Mouse (Mus musculus) embryonic stem cell, embryonic (primary cell): Measurements from ENCODE around the gene Pola2.

Experiments used
- CTCF ChIA-PET, 4 experiments: fragments of 300-600 bp in 2 of 4; fragments of 350-600 bp in 2 of 4; sonication (Branson Sonifier 250); formaldehyde crosslinking; loops; one replicate each; lab custom pipeline; 2022; ENCODE audit warnings: inconsistent platforms in 2 of 4; lab: Charles Lee
- POLR2A ChIA-PET, 4 experiments: fragments of 300-600 bp in 2 of 4; fragments of 350-600 bp in 2 of 4; sonication (Branson Sonifier 250); formaldehyde crosslinking; loops; one replicate each; lab custom pipeline; 2022; ENCODE audit warnings: antibody characterized with exemption in 4 of 4, inconsistent platforms in 1 of 4; lab: Charles Lee

Pola2 gene

DNA sequence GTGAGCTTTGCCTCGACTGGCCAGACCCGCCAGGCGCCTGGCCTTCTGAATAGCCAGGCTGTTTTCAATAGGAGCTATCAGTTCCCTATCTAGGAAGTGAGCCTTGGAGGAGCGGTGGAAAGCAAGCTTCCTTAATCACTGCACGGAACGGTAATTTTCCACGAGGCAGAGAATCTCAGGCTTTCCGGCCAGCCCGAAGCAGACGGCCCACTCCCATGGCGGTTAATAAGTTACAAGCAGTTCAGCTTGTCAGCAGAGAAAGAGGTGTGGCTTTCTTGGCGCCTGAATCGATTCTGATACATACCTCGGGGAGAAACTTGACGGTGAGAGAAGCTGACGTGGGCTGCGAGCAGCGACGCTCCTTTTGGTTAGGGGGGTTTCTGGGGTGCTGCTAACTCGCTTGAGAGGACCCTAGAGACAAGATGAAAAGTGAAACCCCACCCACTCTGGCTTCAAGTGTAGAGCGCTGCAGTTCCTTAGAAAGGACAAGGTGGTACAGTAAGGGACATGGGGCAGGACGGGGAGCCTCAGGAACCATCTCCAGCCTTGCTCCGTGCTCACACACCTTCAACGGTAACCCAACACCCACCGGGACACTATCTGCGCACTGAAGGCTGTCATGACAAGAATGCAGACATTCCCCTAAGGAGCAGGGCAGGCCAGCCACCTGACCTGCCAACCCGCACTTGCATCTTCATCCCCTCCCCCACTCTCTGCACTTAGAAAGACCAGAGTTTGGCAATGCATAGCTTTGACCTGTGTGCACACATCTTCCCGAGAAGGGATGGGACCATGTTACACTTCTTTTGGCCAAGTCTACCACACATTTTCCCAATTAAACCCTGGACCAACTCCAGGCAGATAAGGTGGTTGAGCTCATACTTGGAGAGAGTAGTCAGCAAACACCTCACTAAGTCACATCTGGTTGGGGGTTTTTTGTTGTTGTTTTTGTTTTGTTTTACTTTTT is 8.0 kb downstream of the Pola2 start:
- CTCF ChIA-PET, result interaction anchor here (0.5 to 3.6 kb wide), 38 partner anchors 7 to 1951 kb away, joined by 3 to 32 read pairs (median 4); partner anchors contain the start of genes Cdc42ep2 (in 4 of the 4), Arl2 (in 1 of the 4), Capn1 (in 1 of the 4) and Cdc42bpg (in 1 of the 4)
- POLR2A ChIA-PET, result interaction anchor here (0.5 to 4.4 kb wide), 52 partner anchors 8 to 1315 kb away, joined by 3 to 17 read pairs (median 4); partner anchors contain the start of genes Cdc42ep2 (in 3 of the 4), Pola2 (in 3 of the 4), Capn1 (in 1 of the 4) and Snx15 (in 1 of the 4)

DNA sequence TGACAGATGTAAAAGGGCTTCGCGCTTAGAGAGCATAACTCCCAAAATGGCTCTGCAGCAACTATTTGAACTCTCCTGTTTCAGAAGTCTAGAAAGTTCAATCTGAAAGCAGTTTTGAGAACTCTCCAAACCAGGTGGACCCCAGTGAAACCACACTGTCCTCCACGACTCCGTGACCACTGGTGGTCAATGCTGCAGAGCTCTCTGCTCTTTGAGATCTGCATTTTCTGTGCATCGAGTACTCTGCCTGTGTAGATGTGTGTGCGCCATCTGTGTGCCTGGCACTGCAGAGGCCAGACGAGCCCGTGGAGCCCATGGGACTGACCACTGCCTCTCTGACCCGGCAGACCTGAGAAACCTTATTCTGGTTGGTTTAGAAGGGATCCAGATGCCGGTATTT is 9.1 kb downstream of the Pola2 start:
- ChIA-PET POLR2A (interaction anchor here in 3 of 4 experiments (0.5 to 4.4 kb wide), 31 partner anchors 9 to 173 kb away, joined by 3 to 21 read pairs (median 5); partner anchors contain the start of genes Cdc42ep2 (in 3 of the 3), Pola2 (in 3 of the 3), Capn1 (in 1 of the 3) and Mrpl49 (in 1 of the 3)), CTCF (interaction anchor here (0.6 to 3.6 kb wide), 13 partner anchors 9 to 1950 kb away, joined by 3 to 32 read pairs (median 4); partner anchors contain the start of genes Cdc42ep2 (in 2 of the 4), Pola2 (in 1 of the 4) and Tigd3 (in 1 of the 4))

DNA sequence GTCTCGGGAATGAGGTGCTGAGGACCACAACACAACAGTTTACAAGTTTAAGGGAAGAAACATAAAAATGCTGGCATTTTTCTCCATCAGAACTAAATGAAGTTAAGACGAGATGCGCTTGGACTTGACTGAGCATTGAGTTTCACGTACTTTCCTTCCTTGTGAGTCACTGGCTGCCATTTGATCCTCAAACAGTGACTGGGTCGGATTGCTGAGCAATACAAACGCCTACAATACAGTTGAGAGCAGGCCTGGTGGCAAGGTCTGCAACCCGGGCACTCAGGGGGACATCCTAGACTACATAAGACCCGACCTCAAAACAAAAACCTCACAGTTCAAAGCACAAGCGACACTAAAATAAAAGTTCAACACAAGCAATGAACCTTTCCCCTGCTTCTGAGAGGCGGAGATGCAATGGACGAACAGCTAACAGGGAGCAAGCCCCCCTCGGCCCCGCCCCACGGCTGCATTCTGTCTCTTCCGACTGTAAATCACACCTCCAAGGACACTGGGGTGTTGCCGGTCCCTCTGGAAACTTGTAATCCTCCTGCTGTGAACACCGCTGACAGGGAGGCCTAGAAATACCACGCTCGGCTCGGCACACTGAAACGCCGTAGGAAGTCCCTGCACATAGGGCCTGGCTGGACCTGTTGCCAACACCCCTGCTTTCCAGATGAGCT is 9.8 kb downstream of the Pola2 start:
- CTCF ChIA-PET, result interaction anchor here in 3 of 4 experiments (0.6 to 2.6 kb wide), 8 partner anchors 10 to 480 kb away, joined by 3 to 15 read pairs (median 5); partner anchors contain the start of genes Cdc42ep2 (in 2 of the 3), Pola2 (in 1 of the 3) and Tigd3 (in 1 of the 3)
- POLR2A ChIA-PET, result interaction anchor here in 3 of 4 experiments (0.6 to 4.4 kb wide), 33 partner anchors 9 to 167 kb away, joined by 3 to 21 read pairs (median 4); partner anchors contain the start of genes Cdc42ep2 (in 2 of the 3), Pola2 (in 2 of the 3), Capn1 (in 1 of the 3) and Mrpl49 (in 1 of the 3)

DNA sequence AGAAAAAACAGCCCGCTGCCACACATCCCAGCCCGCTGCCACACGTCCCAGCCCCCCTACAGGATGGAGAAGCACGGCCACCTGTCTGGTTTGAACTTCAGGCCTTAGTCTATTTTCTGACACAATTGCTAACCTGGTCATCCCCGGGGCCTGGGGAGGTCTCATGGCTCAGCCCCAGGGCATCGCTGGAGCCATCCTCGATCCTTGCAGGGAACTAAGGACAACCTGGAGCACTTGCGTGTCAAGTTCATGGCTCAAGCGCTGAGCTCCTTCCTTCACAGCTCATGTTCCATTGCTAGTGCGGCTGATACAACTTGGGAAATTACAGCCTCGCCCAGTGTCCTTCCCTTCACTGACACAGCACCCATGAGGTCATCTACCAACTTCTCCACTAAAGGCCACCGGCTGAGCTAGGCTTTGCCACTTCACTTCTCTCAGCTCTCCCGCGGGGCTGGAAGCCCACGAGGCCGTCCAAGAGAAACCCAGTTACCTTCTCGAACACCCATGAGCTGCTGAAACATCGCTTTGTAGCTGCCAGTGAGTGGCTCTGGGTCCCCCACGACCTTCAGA is 10.7 kb downstream of the Pola2 start:
- ChIA-PET CTCF (interaction anchor here in 3 of 4 experiments (0.5 to 2.6 kb wide), 10 partner anchors 11 to 166 kb away, joined by 3 to 11 read pairs (median 4); partner anchors contain the start of genes Pola2 (in 2 of the 3) and Cdc42ep2 (in 1 of the 3)), POLR2A (interaction anchor here in 3 of 4 experiments (0.6 to 4.4 kb wide), 39 partner anchors 8 to 171 kb away, joined by 3 to 21 read pairs (median 4); partner anchors contain the start of genes Cdc42ep2 (in 2 of the 3), Syvn1 (in 2 of the 3), Capn1 (in 1 of the 3) and Dpf2 (in 1 of the 3))

DNA sequence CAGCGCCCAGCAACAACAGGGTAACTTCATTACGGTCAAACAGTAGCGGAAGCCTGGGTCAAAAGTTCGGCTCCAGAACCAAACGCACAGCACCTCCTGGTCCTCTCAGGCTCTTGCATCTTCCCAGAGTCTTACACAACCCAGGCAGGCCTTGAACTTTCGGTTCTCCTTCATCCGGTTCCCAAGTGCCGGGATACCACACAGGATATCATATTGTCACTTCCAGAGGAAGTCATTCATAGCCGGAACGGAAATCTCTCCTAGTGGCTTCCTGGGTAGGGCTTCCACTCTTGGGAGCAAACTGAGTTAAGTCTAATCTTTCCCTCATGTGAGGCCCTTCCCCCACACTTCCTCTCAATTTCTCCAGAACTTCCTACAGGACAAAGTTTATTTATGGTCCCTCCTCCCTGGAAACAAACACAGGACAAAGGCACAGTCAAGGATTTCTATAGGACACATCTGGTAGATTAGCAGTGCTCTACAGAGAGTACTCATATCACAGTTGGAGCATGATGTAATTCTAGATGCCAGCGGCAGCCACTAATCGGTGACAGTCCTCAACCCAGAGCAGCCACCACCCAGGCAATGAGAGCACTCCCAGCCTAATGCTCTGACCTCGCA is 11.8 kb downstream of the Pola2 start:
- ChIA-PET POLR2A (interaction anchor here in 3 of 4 experiments (0.6 to 4.4 kb wide), 16 partner anchors 12 to 151 kb away, joined by 3 to 17 read pairs (median 4); partner anchors contain the start of genes Cdc42ep2 (in 2 of the 3), Capn1 (in 1 of the 3) and Dpf2 (in 1 of the 3)), CTCF (interaction anchor here in 3 of 4 experiments (0.6 to 2.6 kb wide), 5 partner anchors 12 to 165 kb away, joined by 3 to 11 read pairs (median 3); partner anchors contain the start of gene Pola2 (in 2 of the 3))

DNA sequence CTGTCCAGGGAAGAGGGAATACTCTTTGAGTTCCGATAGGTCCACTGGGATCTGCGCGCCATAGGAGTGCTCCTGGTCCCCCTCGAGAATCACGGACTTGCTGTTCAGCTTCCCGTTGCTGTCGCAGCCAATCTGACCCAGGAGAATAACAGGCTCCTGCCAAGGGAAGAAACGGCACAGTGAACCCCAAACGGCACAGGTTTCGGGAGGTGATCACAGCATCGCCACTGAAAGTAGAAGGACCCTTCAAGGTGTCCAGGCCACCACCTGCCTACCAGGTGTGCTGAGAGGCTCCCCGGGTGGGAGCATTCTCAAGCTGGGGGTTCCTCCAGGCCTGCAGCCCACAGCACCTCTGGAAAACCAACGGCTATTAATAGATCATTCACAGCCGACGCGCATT is 12.4 kb downstream of the Pola2 start:
- CTCF ChIA-PET, result interaction anchor here in 1 of 4 experiments (0.6 kb wide), 1 partner anchor 27 kb away, joined by 3 read pairs; no protein-coding TSS in a partner anchor

DNA sequence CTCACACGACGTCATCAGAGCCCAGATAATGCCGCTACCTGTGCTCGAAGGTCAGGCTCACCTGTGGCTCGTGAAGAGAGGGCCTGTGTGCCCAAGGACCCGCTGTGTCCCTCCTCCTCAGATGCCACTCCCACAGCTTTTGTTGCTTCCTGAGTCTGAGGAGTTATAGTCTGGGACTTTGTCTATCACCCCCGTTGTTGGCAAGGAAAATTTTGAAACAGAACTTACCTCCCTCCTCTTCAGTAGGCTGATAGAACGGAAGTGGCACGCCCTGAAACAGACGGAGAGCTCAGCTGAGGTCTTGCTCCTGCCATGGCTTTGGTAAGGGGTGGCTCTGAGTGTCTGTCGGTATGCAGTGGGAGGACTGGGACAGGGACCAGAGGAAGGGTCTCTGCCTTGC is 13.8 kb downstream of the Pola2 start:
- ChIA-PET POLR2A (interaction anchor here in 2 of 4 experiments (0.6 to 2.1 kb wide), 14 partner anchors 12 to 135 kb away, joined by 3 to 8 read pairs (median 4); partner anchors contain the start of genes Cdc42ep2 (in 2 of the 2), Capn1 (in 1 of the 2), Cdca5 (in 1 of the 2) and Pola2 (in 1 of the 2)), CTCF (interaction anchor here in 2 of 4 experiments (1.0 to 1.1 kb wide), 2 partner anchors 26 to 163 kb away, joined by 3 read pairs; partner anchors contain the start of gene Cdc42ep2 (in 1 of the 2))

More for the DNA sequence above, 12.4 kb downstream of the Pola2 start:
- POLR2A ChIA-PET, result interaction anchor here in 3 of 4 experiments (0.6 to 2.1 kb wide), 11 partner anchors 27 to 263 kb away, joined by 3 to 8 read pairs (median 4); partner anchors contain the start of genes Cdc42ep2 (in 2 of the 3), Capn1 (in 1 of the 3), Pcnx3 (in 1 of the 3) and Tigd3 (in 1 of the 3)

DNA sequence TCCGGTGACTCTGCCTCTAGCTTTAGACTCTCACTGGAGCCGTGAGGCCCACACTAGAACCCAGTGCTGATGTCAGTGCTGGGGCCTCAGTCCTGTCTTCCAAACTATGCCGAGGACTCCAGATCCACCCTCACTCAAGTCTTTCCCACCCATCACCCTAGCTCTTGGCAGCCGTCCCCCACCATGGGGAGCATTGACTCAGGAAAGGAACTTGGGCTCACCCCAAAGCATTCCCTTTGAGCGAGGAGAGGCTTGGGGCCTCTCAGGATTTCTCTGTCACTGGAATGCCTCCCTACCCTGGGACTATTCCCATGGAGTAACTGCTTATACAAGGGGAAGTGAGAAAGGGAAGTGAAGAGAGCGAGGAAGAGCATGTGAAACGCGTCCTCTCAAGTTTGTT is 18.1 kb downstream of the Pola2 start:
- ChIA-PET CTCF (interaction anchor here in 2 of 4 experiments (1.0 to 1.1 kb wide), 2 partner anchors 11 to 71 kb away, joined by 3 to 4 read pairs; no protein-coding TSS in a partner anchor), POLR2A (interaction anchor here in 3 of 4 experiments (0.6 to 5.1 kb wide), 13 partner anchors 8 to 178 kb away, joined by 3 to 29 read pairs (median 5); partner anchors contain the start of gene Cdc42ep2 (in 2 of the 3))

DNA sequence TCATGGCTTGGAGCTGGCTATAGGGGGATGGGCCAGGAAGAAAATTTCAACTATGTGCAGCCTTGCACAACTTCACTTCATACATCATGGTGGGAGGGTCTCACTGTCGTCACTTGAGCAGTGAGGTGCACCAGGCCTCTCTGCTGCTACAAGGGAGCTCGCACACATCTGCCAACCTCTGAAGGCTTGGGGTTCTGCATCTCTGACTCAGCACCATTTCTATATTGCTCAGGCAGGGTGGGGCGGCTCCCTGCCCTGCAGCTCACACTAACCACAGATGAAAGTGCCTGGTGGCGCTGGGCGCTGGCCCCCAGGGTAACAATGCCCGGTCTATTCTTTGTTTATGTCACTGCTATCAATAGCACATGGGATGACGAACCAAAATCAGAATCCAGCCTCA is 19.0 kb downstream of the Pola2 start:
- ChIA-PET CTCF (interaction anchor here (0.6 to 1.6 kb wide), 7 partner anchors 11 to 510 kb away, joined by 3 to 6 read pairs (median 4); no protein-coding TSS in a partner anchor), POLR2A (interaction anchor here in 3 of 4 experiments (0.6 to 5.1 kb wide), 26 partner anchors 8 to 454 kb away, joined by 3 to 29 read pairs (median 4); partner anchors contain the start of genes Cdc42ep2 (in 2 of the 3), Frmd8 (in 1 of the 3), Pola2 (in 1 of the 3) and Sac3d1 (in 1 of the 3))

DNA sequence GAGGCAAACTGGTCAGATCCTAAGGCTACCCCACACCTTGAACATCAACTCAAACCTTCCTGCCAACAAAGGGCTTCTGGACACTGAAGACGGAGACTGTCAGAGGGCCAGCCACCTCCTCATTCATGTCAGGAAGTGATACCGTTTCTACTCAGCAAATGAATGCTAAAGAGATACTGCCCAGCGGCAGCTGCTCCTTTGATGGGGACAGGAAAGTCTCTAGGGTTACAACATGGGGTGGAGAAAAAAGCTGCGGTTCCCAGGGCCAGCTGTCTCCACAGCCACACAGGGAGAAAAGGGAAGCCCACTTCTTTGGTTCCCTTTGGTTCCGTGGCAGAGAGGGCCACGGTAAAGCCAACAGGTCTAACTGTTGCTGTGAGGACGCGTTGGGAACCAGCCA is 19.9 kb downstream of the Pola2 start:
- POLR2A ChIA-PET, result interaction anchor here in 3 of 4 experiments (0.6 to 5.1 kb wide), 25 partner anchors 8 to 455 kb away, joined by 3 to 29 read pairs (median 4); partner anchors contain the start of genes Cdc42ep2 (in 2 of the 3), Dpf2 (in 1 of the 3), Frmd8 (in 1 of the 3) and Pola2 (in 1 of the 3)
- CTCF ChIA-PET, result interaction anchor here in 3 of 4 experiments (0.9 to 1.6 kb wide), 5 partner anchors 12 to 22 kb away, joined by 3 to 6 read pairs (median 4); partner anchors contain the start of gene Cdc42ep2 (in 1 of the 3)

DNA sequence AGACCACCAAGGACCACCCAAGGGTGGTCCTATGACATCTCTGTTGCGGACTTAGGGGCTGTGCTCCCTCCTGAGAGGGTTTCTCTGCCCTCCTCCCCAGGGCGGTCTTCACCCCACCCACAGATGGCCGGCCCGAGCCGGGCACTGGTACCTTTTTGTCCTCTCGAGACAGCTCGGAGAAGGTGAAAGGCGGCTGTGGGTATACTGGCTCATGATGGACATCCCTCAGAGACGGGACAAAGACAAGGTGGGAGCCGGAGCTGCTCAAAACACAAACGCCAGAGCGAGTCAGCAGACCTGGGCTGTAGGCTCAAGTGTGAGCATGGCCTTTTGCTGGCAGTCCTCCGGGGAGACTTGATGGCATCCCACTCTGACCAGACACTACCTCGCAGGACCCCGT is 20.6 kb downstream of the Pola2 start:
- ChIA-PET POLR2A (interaction anchor here in 3 of 4 experiments (0.8 to 5.1 kb wide), 10 partner anchors 9 to 175 kb away, joined by 3 to 29 read pairs (median 8); partner anchors contain the start of genes Cdc42ep2 (in 2 of the 3), Dpf2 (in 1 of the 3) and Sac3d1 (in 1 of the 3)), CTCF (interaction anchor here (0.5 to 1.6 kb wide), 6 partner anchors 13 to 1236 kb away, joined by 3 to 6 read pairs (median 4); partner anchors contain the start of gene Cdc42ep2 (in 1 of the 4))

DNA sequence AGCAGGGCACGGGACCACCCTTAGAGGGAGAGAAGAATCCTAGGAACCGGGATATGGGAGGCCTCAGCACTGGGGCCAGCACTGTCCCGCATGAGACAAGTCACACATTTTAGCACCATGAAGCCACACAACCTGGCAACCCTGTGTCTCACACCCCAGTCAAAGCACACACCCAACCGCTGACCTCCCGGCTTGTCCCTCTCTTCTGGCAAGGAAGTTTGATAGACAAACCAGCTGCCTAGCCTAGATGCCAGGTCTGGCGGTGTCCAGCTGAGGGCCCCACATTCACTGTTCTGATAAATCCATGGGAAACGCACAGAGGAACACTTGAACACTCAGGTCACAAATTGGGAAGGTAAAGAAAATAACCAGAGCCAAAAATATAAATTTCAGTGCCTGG is 21.4 kb downstream of the Pola2 start:
- POLR2A ChIA-PET, result interaction anchor here in 2 of 4 experiments (3.4 to 5.1 kb wide), 3 partner anchors 14 to 18 kb away, joined by 11 to 29 read pairs (median 15); partner anchors contain the start of gene Cdc42ep2 (in 2 of the 2)
- CTCF ChIA-PET, result interaction anchor here in 2 of 4 experiments (0.8 to 1.1 kb wide), 2 partner anchors 14 to 73 kb away, joined by 3 to 4 read pairs; partner anchors contain the start of gene Capn1 (in 1 of the 2)

DNA sequence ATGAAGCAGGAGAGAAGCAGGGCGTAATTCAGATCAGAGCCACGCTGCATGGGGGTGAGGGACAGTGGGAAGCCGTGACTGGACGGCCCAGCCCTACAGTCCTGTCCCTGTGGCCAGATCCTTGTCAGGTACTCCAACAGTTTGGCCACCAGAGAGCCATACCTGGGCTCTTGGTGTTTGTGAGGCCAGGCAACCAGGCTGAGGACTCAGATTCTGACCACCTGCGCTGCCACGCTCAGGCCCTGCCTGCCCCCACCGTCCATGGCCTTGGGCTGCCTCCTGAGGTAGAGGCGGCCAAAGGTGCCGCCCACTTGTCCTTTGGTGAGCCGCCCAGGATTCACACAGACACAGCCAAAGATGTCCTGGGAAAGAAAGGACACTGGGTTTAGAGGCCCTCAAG is 23.3 kb downstream of the Pola2 start:
- POLR2A ChIA-PET, result interaction anchor here in 2 of 4 experiments (0.8 to 5.1 kb wide), 5 partner anchors 12 to 293 kb away, joined by 3 to 29 read pairs (median 3); partner anchors contain the start of genes Capn1 (in 1 of the 2) and Cdc42ep2 (in 1 of the 2)
- CTCF ChIA-PET, result interaction anchor here in 2 of 4 experiments (1.0 to 1.6 kb wide), 2 partner anchors 153 to 154 kb away, joined by 3 to 5 read pairs; no protein-coding TSS in a partner anchor

DNA sequence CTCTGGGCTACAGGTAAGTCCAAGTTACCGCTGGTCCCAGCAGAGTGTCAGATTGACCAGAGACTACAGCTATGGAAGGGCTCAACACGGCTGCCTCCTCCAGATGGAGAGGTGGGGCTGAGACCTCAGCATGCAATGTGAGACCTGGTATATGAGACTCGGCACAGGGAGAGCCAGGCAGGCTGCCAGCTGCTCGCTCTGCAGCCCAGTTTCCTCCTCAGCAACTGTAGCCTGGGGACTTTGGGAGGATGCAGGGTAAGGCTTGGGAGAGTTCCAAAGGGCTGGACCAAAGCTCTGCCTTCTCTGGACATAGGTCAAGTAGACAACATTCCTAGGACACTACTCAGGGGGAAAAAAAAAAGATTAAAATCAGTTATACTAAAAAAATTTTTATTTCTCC is 23.8 kb downstream of the Pola2 start:
- CTCF ChIA-PET, result interaction anchor here in 2 of 4 experiments (1.0 to 1.6 kb wide), 2 partner anchors 153 kb away, joined by 3 to 5 read pairs; no protein-coding TSS in a partner anchor
- POLR2A ChIA-PET, result interaction anchor here in 2 of 4 experiments (0.8 to 3.3 kb wide), 7 partner anchors 13 to 138 kb away, joined by 3 to 25 read pairs (median 3); partner anchors contain the start of genes Capn1 (in 1 of the 2) and Cdc42ep2 (in 1 of the 2)
